Mouse (Mus musculus): ENCODE data around the gene Hadhb.
A peak's percentile ranks its signal among the peaks of the same experiment; 100 is the strongest.
"Not testable (repeated sequence)": the region's sequence is repeated elsewhere in the genome, so short reads cannot be mapped to it uniquely, and the experiment has no call there.

The Hadhb gene

DNA sequence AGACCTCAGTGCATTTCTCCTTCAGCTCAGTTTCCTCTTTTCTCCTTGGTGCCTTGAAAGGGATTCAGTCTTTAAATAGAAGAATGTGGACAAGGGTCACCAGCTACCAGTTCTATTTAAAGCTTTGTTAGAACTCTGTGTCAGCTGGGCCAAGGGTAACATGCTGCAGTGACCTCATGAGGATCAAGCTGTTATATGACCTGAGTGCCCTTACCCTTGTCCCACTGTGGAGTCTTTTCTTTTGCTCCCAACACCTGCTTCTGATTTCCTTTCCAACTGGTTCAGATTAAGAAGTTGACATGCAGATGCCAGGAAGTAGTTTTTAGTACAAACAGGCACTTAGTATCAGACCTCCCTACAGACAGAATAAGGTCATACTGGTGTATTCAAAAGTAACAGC, 17.1 kb downstream of the Hadhb start:
- peak in 1 of 2 experiments; percentile 58 for DNase-seq (ENCODE audit: inconsistent age in 2 of 2, low spot score in 1 of 2)

DNA sequence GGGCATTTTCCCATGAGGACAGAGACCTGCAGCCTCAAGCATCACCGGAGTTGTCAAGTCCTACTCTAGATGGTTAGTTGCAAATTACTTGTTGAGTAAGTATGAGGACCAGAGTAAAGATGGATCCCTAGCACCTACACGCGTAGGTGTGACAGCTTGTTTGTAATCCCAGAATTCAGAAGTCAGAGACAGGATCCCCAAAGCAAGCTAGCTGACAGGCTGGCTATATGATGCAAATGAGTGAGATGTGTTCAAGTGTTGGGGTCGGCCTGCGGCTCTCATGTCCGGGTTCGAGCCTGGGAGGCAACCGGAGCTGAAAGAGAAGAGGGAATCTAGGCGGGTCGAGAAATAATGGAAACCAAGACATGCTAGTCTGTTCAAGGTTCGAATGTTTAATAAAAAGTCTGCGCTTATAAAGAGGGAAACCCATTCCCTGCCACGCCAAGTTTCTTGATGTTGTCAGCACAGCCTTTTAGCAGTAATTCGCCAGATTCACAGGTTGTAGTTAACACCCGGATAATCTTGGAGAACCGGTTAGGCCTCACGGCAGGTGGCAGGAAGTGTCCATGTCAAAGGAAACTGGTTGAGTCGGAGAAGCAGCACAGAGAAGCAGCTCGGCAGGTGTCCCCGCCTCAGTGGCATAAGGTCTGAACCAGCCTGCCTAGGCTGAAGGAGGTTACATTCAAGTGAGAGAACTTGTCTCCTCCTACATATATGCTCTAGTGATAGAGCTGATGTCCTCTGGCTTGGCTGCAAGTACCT, 18.1 kb downstream of the Hadhb start:
- no peak for DNase-seq (ENCODE audit: inconsistent age in 2 of 2, low spot score in 1 of 2)

DNA sequence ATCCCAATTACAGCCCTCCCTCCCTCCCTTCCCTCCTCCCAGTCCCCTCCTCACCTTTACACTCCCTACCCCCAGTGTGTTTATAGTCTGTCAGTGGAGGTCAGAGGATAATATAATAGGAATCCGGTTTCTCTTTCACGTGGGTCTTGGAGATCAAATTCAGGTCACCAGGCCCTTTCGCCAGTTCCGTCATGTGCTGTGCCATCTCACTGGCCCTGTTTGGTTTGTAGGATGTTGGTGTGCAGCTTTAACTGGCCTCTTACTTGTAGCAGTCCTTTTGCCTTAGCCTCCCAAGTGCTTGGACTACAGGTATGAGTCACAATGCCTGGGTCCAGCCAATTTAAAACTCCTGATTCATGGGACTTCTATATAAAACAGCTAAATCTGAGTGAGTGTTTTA, 20.8 kb downstream of the Hadhb start:
- DNase-seq (ENCODE audit: inconsistent age in 2 of 2, low spot score in 1 of 2): no peak

DNA sequence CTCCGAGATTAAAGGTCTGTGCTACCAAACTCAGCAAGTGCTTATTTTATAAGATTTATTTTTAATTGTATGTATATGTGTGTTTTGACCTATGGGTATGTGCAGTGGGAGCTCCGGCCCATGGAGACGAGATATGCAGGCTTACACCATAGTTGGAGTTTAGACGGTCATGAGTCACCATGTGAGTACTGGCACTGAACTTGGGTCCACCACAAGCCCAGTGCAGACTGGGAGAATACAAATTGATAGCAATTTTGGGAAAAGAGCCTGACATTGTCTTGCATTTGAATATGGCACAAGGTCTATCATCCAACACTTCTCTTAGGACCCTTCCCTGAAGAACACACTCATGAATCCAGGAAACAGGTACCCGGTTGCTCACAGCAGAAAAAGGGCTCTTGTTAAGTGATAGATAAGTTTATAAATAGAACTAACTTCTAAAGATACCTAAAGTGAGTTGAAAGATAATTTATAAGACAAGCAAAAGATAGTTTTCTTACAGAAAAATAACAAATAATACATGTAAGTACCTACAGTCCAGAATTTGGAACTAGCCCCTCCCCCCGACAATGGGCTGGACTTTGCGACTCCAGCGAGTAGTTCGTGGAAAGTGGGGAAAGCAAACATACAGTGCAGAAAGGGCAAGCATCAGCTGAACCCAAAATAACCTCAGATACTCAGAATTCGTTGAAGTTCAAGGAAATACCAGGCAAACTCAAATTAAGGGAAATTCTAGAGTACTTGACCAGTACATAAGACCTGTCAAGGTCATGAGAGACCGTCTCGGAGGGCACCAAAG, 32.8 kb downstream of the Hadhb start:
- DNase-seq (ENCODE audit: inconsistent age in 2 of 2, low spot score in 1 of 2): peak in 1 of 2 experiments; percentile 23

DNA sequence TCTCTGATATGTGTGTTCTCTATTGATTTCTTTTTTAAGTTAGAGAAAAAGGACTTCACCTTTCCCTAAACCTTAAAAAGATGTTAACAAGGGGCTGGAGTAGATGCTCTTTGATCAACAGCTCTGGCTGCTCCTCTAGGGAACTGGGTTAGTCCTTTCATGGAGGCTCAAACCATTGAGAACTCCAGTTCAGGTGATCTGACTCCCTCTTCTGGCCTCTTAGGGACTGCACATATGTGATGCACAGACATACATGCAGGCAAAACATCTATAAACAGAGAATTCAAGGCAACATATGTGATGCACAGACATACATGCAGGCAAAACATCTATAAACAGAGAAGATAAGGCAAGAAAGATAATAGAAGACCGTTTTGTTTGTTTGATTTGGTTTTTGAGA, 37.4 kb downstream of the Hadhb start:
- peak in 1 of 2 experiments; percentile 26 for DNase-seq (ENCODE audit: inconsistent age in 2 of 2, low spot score in 1 of 2)

DNA sequence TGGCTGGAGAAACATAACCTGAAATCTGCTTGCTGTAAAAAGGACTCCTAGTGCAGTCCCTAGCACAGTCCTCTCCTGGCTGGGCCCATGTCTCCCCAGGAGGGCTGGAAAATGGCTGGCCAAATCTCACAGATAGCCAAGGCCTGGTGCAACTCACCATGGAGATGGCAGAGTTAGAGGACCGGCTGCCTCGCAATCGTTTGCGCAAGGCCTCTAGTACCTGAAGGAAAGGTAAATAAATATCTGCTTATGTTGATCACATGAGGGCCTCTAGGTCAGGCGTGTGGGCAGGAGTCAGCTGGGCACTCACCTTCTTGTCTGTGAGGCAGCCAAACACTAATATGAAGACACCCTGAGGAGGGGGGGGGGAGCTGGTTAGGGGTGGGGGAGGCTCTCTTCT, 40.3 kb downstream of the Hadhb start:
- DNase-seq (ENCODE audit: inconsistent age in 2 of 2, low spot score in 1 of 2): no peak

GRCm38 (mm10) chr5:30198257-30198656, 43.2 kb downstream of the Hadhb start:
- DNase-seq (ENCODE audit: inconsistent age in 2 of 2, low spot score in 1 of 2): peak in 1 of 2 experiments; percentile 12

DNA sequence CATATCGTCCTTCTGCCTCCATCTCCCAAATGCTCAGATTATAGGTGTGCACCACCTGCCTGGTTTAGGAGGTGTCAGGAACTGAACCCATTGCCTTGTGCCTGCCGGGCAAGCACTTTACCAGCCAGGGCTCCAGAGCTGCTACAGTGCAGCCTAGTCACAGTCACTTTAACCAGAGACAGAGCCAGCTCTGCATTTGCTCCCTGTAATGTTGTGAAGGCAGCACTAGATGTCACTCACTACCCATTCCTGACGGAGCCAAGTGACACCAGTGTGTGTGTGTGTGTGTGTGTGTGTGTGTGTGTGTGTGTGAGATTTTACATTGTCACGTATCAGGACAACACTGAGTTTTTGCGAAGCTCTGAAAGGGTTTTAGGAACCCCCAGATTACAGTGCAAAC, 46.5 kb downstream of the Hadhb start:
- peak; percentile 21 to 67 for DNase-seq (ENCODE audit: inconsistent age in 2 of 2, low spot score in 1 of 2)

- no peak for DNase-seq (ENCODE audit: inconsistent age in 2 of 2, low spot score in 1 of 2)
Observed at GRCm38 (mm10) chr5:30202221-30202620, 47.2 kb downstream of the Hadhb start.

DNA sequence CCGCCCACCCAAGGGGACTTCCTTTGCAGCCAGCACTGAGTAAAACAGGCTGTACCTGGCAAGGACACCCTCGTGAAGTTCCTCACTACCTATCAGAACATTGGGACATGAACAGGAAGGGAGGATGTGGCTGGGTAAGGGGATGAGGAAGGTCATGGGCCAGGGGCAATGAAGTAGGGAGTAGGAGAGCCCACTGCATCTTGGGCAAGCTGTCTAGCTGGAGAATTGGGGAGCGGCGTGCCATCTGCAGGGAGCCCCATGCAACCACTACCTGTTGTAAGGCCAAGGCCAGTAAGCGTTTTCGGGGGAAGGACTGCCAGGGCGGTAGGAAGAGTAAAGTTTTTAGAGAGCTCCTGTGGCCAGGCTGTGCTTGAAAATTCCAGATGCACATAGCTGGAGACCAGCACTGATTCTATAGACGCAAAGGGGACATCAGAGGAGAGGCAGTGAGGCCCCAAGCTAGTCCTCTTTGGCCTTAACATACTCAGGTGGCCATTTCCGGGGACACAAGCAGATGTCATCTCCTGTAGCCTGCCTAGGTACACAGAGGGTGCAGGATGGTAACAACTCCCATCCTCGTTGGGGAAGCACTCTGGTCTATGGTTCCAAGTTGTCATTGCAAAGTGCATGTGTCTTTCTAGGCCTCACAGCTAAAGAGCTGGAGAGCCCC, 48.3 kb downstream of the Hadhb start:
- no peak for DNase-seq (ENCODE audit: inconsistent age in 2 of 2, low spot score in 1 of 2)

DNA sequence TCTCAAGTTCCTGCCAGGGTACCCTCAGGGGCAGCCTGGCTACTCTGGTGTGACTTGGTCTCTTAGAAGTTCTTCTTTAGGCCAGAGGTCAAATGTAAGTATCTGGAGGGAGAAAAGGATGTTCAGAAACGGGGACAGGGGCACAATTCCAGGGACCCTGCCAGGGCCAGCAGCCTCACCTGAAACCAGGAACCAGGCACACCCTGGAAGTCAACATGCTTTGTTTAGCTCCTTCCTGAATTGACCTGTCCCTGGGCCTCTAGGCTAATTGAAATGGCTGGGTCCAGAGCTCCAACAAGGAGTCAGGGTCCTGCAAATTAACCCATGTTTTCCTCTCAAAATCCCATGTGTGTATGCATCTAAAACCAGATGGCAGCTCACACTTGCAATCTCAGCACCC, 49.4 kb downstream of the Hadhb start:
- no peak for DNase-seq (ENCODE audit: inconsistent age in 2 of 2, low spot score in 1 of 2)

- DNase-seq (ENCODE audit: inconsistent age in 2 of 2, low spot score in 1 of 2): no peak
Observed at GRCm38 (mm10) chr5:30205034-30205433, 50.0 kb downstream of the Hadhb start.

DNA sequence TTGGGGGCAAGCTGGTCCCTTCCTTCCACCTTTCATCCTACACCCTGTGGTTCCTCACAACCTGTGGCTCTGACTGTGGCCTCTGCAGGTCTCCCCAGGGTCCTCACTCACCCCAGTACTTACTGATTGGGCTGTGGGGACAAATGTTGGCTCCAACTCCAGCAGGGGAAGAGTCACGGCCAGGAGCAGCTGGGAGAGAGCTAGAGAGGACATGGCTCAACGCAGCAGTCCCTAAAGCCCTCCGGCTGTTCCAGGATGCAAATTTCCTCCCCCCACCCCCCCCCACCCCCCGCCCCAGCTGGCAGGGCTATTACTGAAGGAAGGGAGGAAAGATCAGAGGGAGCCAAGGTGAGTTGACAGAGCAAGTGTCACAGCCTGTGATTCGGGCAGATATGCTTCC, 50.4 kb downstream of the Hadhb start, which contains the start of gene Adgrf3:
Adgrf3 (minus strand) TSS at position 230 of the 400 bp plus-strand sequence.
- no peak for DNase-seq (ENCODE audit: inconsistent age in 2 of 2, low spot score in 1 of 2)

GRCm38 (mm10) chr5:30207276-30207675, 52.2 kb downstream of the Hadhb start:
- DNase-seq (ENCODE audit: inconsistent age in 2 of 2, low spot score in 1 of 2): peak; percentile 29 to 59

DNA sequence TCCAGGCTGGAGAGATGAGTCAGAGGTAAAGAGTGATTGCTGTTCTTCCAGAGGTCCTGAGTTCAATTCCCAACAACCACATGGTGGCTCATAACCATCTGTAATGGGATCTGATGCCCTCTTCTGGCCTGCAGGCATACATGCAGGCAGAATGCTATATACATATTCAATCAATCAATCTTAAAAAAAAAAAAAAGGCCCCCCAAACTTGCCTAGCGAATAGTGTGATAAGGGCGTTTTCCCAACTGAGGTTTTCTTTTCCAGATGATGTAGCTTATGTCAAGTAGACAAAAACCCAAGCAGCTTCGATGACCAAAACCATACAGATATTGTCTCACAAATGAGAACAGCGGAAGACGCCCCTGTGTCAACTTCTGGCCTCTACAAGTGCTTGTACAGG, 55.7 kb downstream of the Hadhb start:
- not testable (repeated sequence) for DNase-seq (ENCODE audit: inconsistent age in 2 of 2, low spot score in 1 of 2)

DNA sequence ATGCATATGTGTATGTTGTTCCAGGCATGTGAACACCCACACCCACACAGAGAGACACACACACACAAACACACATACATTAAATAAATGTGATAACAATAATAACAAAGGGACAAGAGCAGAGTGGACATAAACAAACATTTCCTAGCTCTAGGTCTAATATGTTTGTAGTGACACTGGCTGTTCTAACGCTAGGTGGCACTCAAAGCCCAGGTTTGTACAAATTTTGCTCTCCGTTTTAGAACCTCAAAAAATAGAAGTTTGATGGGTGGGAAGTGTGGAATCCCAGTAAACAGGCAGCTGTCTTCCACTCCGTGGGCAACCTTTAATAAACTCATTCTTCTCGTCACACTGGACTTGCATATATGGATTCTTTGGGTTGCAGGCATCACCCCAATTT, 59.8 kb downstream of the Hadhb start:
- peak; percentile 44 to 86 for DNase-seq (ENCODE audit: inconsistent age in 2 of 2, low spot score in 1 of 2)

DNA sequence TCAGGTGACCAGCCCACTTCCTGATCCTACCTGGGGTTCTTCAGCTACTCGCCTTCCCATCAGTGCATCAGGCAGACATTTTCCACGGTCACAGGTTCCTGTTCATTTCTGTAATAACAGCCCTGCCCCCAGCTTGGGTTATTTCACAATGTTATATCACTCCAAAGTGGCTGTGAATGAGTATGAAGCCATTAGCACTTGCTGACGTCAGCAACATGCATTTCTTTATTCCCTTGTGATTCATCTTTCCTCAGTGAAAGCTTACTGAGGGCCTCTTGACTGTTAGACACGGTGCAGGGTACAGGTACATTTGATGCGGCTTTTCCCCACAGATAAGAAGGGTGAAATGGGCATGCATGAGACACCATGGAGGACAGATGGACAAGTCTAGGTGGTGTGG, 60.9 kb downstream of the Hadhb start:
- DNase-seq (ENCODE audit: inconsistent age in 2 of 2, low spot score in 1 of 2): no peak

GRCm38 (mm10) chr5:30219715-30220114, 64.7 kb downstream of the Hadhb start:
- DNase-seq (ENCODE audit: inconsistent age in 2 of 2, low spot score in 1 of 2): no peak

GRCm38 (mm10) chr5:30220666-30221065, 65.6 kb downstream of the Hadhb start:
- DNase-seq (ENCODE audit: inconsistent age in 2 of 2, low spot score in 1 of 2): no peak

DNA sequence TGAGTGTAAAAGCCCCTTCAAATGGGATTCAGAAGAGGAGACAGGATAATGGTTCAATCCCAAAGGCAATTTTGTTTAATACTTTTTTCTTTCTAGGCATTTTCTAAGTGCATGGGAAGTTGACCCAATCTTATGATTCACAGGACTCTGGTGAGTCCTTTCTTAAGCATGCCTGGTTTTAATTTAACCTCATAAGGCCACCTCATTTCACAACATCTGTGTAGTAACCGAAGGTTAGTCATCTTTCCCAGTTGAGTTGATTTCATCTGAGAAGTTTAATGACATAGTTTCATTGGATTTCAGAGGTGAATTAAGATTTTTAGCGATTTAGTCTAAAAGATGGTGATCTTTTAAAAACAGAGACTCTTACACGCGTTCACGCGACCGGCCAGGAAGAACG, 67.6 kb downstream of the Hadhb start:
- peak in 1 of 2 experiments; percentile 62 for DNase-seq (ENCODE audit: inconsistent age in 2 of 2, low spot score in 1 of 2)

DNA sequence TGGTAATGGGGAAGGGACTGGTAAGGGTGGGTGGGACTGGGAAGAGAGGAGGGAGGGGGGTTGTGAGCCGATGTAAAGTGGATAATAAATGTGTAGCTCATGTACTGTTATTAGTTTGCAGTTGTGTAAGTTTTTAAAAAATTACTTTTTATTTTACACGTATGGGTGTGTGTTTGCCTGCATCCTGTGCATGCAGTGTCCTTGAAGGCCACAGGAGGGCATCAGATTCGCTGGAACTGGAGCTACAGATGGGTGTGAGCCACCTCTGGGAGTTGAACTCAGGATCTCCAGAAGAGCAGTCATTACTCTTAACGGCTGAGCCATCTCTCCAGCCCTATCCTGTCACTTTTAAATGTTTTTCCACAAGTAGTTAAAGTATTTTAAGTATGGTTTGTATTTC, 75.9 kb downstream of the Hadhb start:
- no peak for DNase-seq (ENCODE audit: inconsistent age in 2 of 2, low spot score in 1 of 2)

DNA sequence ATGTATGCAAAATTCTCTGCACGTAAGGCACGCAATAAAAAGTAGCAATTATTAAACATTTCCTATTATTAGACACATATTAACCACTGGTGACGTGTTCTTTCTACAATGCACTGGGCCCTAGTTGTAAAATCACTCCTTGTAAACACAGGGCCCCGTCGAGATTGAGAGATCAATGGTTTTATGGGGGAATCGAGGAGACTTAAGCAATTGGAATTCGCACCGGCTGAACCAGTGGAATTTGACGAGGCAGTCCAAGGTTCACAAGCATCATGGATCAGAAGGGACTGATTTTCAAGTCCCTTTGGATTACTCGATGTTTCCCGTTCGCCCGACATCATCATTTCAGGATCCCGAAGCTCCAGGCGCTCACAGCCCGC, 76.8 kb downstream of the Hadhb start:
- DNase-seq (ENCODE audit: inconsistent age in 2 of 2, low spot score in 1 of 2): no peak
